21 mouse cellular contexts compared by ENCODE assay signal in the genomic region with DNA sequence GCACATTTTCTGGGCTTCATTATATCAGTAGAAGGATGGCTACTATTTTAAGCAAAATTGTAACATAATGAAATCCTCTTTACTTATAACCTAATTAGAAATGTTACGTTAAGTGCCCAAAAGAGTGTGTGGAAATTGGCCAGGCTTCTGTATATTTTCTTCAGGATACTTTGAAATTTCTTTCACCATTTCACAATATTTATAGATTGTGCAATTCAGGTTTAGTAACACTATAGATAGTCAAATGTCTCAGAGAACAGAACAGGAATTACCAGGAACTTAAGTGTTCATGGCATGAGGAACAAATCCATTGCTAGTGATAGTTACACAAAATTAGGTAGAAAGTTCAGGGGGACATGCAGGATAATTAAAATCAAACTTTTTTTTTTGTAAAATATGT.
"Had no signal": no experiment of that assay in that cellular context is flagged by ENCODE, and none has a peak within 500 bp of the region (broad histone marks: within the 10 kb centered on the region; RNA-seq: fewer than 3 reads in every experiment).

No protein-coding gene starts in this region.

- H3K4me2 ChIP-seq: limb, embryonic 12.5 days; limb, embryonic 15.5 days; lung, embryonic 15.5 days; midbrain, embryonic 11.5 days; midbrain, embryonic 15.5 days; neural tube, embryonic 12.5 days; neural tube, embryonic 15.5 days; stomach, embryonic 15.5 days had no signal

- ATAC-seq: intestine, embryonic 16.5 days; liver, postnatal 0 days; midbrain, embryonic 15.5 days had no signal

- H3K4me1 ChIP-seq: limb, embryonic 12.5 days; limb, embryonic 15.5 days; neural tube, embryonic 12.5 days had no signal

- H3K4me3 ChIP-seq: limb, embryonic 12.5 days; limb, embryonic 15.5 days; lung, embryonic 15.5 days; midbrain, embryonic 15.5 days; neural tube, embryonic 12.5 days; neural tube, embryonic 15.5 days; stomach, embryonic 15.5 days had no signal

- H3K9me3 ChIP-seq: limb, embryonic 12.5 days; limb, embryonic 15.5 days; lung, embryonic 15.5 days; midbrain, embryonic 15.5 days; neural tube, embryonic 12.5 days; neural tube, embryonic 15.5 days; stomach, embryonic 15.5 days had no signal

- H3K27ac ChIP-seq: limb, embryonic 12.5 days; limb, embryonic 15.5 days; liver, embryonic 14.5 days; lung, embryonic 15.5 days; macrophage; midbrain, embryonic 15.5 days; neural tube, embryonic 12.5 days; neural tube, embryonic 15.5 days had no signal

- H3K9ac ChIP-seq: limb, embryonic 12.5 days; limb, embryonic 15.5 days; liver, embryonic 14.5 days; liver, postnatal 0 days; lung, embryonic 15.5 days; midbrain, embryonic 15.5 days; neural tube, embryonic 12.5 days; neural tube, embryonic 15.5 days; stomach, embryonic 15.5 days had no signal

- H3K36me3 ChIP-seq: limb, embryonic 12.5 days; limb, embryonic 15.5 days; lung, embryonic 15.5 days; midbrain, embryonic 15.5 days; neural tube, embryonic 12.5 days; neural tube, embryonic 15.5 days; stomach, embryonic 15.5 days had no signal

- H3K27me3 ChIP-seq: limb, embryonic 12.5 days; limb, embryonic 15.5 days; lung, embryonic 15.5 days; midbrain, embryonic 15.5 days; neural tube, embryonic 12.5 days; neural tube, embryonic 15.5 days; stomach, embryonic 15.5 days had no signal

- DNase-seq: kidney, adult 18-20 months; kidney, adult 9 months; kidney, postnatal 14 days; kidney, postnatal 4 days; left cerebral cortex, postnatal 4 days; liver, postnatal 0 days; right cerebral cortex, adult 18-20 months; right cerebral cortex, postnatal 25 days; spleen, adult 18-20 months; thymus, postnatal 25 days had no signal
